Mouse (Mus musculus) midbrain, embryonic 13.5 days (tissue): ENCODE data around the gene Rgmb. TPM values are rescaled to one million over a fixed set of nuclear protein-coding genes. Genes with fewer than 3 reads are reported as not detected.

Experiments used
- ATAC-seq: fragments of 200-750 bp; cut with Nextera tagmentation; 2 replicates; pipeline ENCODE4 v1.8.0; 2017; ENCODE audit warnings: mild to moderate bottlenecking, moderate TSS enrichment, moderate library complexity
- H3K27ac ChIP-seq: fragments of 300-500 bp; sonication (generic); 2 replicates; pipeline ENCODE4 v1.5.1; 2015; ENCODE audit warnings: inconsistent platforms, mild to moderate bottlenecking, moderate library complexity
- H3K27me3 ChIP-seq: fragments of 300-500 bp; sonication (generic); 2 replicates; pipeline ENCODE4 v1.6.1; 2015; ENCODE audit warnings: mild to moderate bottlenecking, inconsistent platforms
- H3K36me3 ChIP-seq: fragments of 300-500 bp; sonication (generic); 2 replicates; pipeline ENCODE4 v1.6.1; 2015; ENCODE audit warnings: mild to moderate bottlenecking, inconsistent platforms
- H3K4me1 ChIP-seq: fragments of 300-500 bp; sonication (generic); replicated peaks from 2 replicates; pipeline ENCODE4 v1.6.1; 2015; ENCODE audit warnings: inconsistent platforms
- H3K4me2 ChIP-seq: fragments of 300-500 bp; sonication (generic); replicated peaks from 2 replicates; pipeline ENCODE4 v1.6.1; 2015; ENCODE audit warnings: moderate library complexity, mild to moderate bottlenecking, inconsistent platforms
- H3K4me3 ChIP-seq: fragments of 300-500 bp; sonication (generic); replicated peaks from 2 replicates; pipeline ENCODE4 v1.5.1; 2015; ENCODE audit warnings: mild to moderate bottlenecking, inconsistent platforms
- H3K9ac ChIP-seq: fragments of 300-500 bp; sonication (generic); replicated peaks from 2 replicates; pipeline ENCODE4 v1.6.1; 2015; ENCODE audit warnings: mild to moderate bottlenecking, inconsistent platforms
- H3K9me3 ChIP-seq: fragments of 300-500 bp; sonication (generic); 2 replicates; pipeline ENCODE4 v1.6.1; 2016; ENCODE audit warnings: mild to moderate bottlenecking, inconsistent platforms
- WGBS: fragments of 180-500 bp; shearing (Covaris S2); methylation state at CpG from one replicate; pipeline ENCODE4 v1.1.7; 2015; 5-methylcytosine and 5-hydroxymethylcytosine counted together
- polyA plus RNA-seq: library from polyadenylated mRNA; unstranded; fragments of >200 nt; fragmentation: Nextera tagmentation; extraction: Ambion mirVana; gene quantifications from 2 replicates; pipeline ENCODE4 v1.2.1, GENCODE M21; 2015

Gene Rgmb
- polyA plus RNA-seq, 1 experiment from 2014 or later: 79.8 TPM

DNA sequence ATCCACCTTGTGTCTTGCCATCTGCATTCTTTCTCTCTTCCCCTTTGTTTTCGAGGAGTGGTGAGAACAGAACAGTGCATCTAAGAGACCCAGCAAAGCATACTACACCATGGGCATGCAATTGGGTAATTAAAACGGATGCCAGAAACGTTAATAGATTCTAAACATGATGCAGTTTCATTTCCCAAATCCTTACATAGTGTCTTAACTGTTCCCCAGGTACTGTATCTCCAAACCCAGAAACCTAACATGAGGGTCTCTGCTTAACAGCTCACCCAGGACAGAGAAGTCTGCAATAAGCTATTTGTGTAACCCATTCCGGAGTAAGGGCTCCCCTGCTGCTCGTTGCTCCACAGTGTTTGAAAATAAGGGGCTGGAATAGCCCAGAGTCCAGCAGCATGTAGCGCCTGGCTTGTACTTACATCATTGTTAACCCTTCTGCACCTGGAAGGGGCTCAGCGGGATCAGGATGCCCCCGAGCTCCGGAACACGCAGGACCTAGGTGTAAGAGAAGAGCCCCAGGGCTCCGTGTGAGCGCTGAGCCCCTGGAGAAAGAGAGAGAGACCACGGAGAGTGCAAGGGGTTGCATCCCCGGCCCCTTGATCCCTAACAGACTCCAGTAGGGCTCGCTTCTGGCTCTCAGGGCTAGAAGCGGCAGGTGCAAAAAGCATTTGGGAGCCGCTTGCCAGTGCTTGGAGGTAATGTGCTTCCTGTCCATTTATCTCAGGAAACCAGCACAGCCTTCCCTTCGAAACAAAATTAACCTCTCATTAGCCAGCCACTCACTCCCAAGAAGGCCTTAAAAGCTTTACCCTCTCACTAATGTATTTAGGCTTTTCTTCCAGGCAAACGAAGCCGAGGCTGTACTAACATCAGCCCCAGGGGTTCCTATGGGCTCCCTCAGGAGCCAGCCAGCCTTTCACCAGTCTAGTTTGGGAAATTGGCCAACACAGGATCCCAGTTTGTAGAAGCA lies 1.4 kb downstream of the Rgmb start:
- Histone ChIP-seq H3K27me3 (no peaks in the 10 kb centered on the region), H3K4me2 (peak overlapping the region; percentile 79), H3K4me3 (peak overlapping the region; percentile 81), H3K27ac (peak overlapping the region; percentile 96), H3K36me3 (no peaks in the 10 kb centered on the region), H3K9ac (peak overlapping the region; percentile 88), H3K9me3 (no peaks in the 10 kb centered on the region), H3K4me1 (peaks cover 38% of the 10 kb centered on the region)
- WGBS: under 1% methylated on average over 20 of the region's 20 CpGs
- peak; percentile 10; the same call in 1 of the 2 replicates for ATAC-seq

DNA sequence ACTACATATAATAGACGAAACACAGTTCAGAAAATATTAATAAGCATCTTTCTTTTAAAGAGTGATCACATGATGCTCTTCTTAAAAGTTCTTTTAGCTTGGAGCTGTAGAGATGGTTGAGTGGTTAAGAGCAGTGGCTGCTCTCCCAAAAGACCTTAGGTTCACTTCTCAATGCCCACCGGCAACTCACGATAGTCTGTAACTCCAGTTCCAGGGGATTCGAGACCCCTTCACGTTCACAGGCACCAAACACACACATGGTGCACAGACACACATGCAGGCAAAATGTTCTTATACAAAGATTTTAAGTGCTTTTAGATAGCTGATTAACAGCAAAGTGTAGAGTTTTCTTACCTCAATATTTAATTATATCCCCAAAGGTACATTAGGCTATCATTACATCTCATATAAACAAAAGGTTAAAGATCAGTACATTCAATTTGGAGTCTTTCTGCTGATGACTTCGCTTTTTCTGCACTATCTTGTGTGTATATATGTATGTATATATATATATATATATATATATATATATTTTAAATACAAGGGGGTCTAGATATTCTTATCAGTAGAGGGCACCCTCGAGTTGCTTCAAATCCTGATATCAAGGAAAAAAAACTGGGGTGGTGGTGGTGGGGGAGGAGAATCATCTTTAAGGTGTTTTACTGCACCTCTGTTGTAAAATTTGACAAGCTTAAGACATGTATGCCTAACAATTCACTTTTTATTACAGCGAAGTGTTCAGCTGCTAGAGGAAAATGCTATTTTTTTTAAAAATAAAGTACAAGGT lies 2.5 kb downstream of the Rgmb start:
- H3K36me3 ChIP-seq: no peaks in the 10 kb centered on the region
- WGBS: 53% methylated on average over 8 of the region's 8 CpGs
- peak overlapping the region; percentile 88; the same call in 1 of the 2 replicates for H3K9ac ChIP-seq
- H3K4me1 ChIP-seq: peaks cover 49% of the 10 kb centered on the region
- peak overlapping the region; percentile 96 for H3K27ac ChIP-seq
- peak overlapping the region; percentile 98 for H3K4me3 ChIP-seq
- no peaks in the 10 kb centered on the region for H3K9me3 ChIP-seq
- ATAC-seq: no peak
- H3K27me3 ChIP-seq: no peaks in the 10 kb centered on the region
- H3K4me2 ChIP-seq: peak overlapping the region; percentile 82

DNA sequence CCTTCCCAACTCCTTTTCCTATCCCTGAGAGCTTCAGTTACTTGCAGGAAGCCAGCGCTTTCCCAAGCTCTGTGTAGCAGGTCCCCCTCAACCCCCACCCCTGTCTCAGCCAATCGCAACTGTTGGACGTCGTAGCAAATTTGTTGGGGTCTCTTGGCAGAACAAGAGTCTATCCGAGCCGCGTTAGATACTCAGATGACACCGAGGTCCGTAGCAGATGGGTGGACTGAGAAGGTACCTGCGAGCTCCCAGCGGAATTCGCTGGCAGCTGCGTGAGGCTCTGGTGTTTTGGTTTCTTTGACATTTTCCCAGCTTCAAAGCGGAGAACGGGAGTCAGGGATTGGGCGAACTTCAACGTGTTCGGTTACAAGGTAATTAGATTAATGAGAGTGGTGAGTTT lies 3.9 kb downstream of the Rgmb start:
- H3K4me3 ChIP-seq: peak overlapping the region; percentile 98
- under 1% methylated on average over 18 of the region's 18 CpGs for WGBS
- H3K27ac ChIP-seq: peak overlapping the region; percentile 97
- H3K9ac ChIP-seq: peak overlapping the region; percentile 69
- H3K4me2 ChIP-seq: peak overlapping the region; percentile 82
- peaks cover 58% of the 10 kb centered on the region for H3K4me1 ChIP-seq
- peak; percentile 31 for ATAC-seq
- H3K9me3 ChIP-seq: no peaks in the 10 kb centered on the region
- H3K27me3 ChIP-seq: no peaks in the 10 kb centered on the region
- H3K36me3 ChIP-seq: no peaks in the 10 kb centered on the region

DNA sequence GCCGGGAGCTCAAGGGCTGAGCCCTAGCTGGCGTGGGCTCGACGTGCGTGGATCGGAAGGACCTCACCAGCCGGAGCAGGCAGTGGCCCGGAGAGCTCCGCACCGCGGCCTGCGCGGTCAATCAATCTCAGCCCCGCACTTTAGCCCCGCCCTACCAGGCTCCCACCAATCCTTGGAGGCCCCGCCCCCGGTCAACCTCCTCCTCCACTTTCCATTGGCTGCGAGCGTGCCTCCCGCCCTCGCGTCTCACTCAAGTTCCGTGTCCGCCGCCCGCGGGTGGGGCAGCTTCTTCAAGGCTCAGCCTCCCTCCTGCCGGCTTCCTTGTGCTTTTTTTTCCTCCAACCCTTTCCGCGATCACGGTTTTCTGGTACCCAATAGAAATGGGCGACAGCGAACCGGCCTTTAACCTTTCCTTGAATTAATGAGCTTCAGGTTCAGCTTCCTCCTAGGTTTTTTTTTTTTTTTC lies 4.4 kb downstream of the Rgmb start:
- Histone ChIP-seq H3K4me3 (peak overlapping the region; percentile 98), H3K4me1 (peaks cover 62% of the 10 kb centered on the region), H3K9me3 (no peaks in the 10 kb centered on the region), H3K27me3 (no peaks in the 10 kb centered on the region), H3K4me2 (peak overlapping the region; percentile 82), H3K36me3 (no peaks in the 10 kb centered on the region), H3K9ac (peak overlapping the region; percentile 99), H3K27ac (peak overlapping the region; percentile 97)
- ATAC-seq: peak; percentile 91
- WGBS: under 1% methylated on average over 34 of the region's 34 CpGs

DNA sequence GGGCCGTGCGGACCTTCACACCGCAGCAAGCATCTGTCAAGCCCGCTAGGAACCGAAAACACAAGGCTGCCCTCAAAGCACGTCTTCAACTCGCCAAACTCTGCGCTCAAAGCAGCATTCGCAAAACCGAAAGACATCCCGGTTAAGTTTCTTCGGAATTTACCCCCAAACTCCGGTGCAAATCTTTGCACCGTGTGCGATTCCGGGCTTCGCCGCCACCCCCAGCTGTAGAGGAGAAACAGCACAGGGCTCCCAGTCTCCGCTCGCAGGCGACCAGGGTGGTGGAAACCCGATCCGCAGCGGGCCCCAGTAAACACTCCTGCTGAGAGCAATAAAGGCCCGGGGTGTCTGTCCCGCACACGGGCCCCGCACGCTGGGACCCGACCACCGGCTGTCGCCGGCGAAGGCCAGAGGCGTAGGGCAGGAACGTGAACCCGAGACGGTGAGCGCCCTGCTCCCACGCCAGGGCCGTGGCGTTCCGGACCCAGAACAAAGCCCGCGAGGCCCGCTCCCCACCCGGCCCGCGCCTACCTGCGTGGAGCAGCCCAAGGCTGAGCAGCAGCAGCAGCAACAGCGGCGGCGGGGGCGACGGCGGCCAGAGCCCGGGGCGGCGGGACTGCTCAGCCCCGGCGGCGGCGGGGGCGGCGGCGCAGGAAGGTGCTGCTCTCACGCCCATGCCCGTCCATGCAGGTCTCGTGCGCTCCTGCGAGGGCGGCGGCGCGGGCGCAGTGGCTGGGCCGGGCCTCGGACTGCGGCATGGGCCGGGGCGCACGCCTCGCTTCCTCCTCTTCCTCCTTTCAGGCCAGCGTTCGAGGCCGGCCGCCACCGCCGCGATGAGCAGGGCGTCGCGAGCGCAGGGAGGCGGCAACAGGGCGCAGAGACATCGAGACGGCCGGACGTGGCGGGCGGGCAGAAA lies 5.1 kb downstream of the Rgmb start:
- peak overlapping the region; percentile 82 for H3K4me2 ChIP-seq
- peak overlapping the region; percentile 98 for H3K4me3 ChIP-seq
- no peaks in the 10 kb centered on the region for H3K9me3 ChIP-seq
- H3K36me3 ChIP-seq: peaks cover 3% of the 10 kb centered on the region
- peaks cover 70% of the 10 kb centered on the region for H3K4me1 ChIP-seq
- H3K27ac ChIP-seq: peak overlapping the region; percentile 97
- under 1% methylated on average over 102 of the region's 102 CpGs for WGBS
- peak overlapping the region; percentile 99 for H3K9ac ChIP-seq
- no peaks in the 10 kb centered on the region for H3K27me3 ChIP-seq
- ATAC-seq: peak; percentile 62

DNA sequence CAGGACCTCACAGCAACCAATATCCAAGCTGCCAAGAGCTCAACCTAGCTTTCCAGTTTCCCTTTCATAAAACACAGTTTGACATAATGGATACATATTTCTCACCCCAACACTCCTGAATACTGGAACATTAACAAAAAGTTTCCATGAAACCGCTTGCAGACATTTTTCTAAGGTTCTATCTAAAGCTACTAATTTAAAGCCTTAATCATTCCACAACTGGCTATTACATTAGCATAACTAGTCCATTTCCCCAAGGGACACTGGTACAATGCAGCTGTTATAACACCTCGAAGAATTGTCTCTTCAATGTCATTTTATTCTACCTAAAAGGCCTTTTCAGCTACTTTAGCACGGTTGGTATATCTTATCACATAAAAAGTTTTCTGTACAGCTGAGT lies 6.0 kb downstream of the Rgmb start:
- 18% methylated on average over 3 of the region's 3 CpGs for WGBS

DNA sequence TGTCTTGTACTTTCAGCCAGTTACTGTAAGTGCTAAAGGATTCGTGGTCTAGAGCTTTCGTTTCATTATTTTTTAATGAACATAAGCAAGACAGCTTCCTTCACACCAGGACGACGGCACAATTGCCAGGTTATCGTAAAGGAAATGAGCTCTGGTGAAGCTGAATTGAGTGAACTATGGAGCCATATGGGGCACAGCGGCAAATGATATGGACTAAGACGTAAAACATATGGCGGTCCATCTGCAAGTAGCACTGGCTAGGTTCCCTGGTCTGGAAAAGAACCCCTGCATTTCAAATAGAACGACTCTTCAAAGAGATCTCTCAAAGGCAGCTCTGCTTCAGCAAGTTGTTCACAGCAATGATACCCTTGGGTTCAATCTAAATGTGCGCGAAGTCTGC lies 6.5 kb downstream of the Rgmb start:
- Histone ChIP-seq H3K27me3 (no peaks in the 10 kb centered on the region), H3K9me3 (no peaks in the 10 kb centered on the region), H3K4me3 (peak overlapping the region; percentile 98), H3K9ac (peak overlapping the region; percentile 99), H3K4me2 (peak overlapping the region; percentile 82), H3K27ac (peak overlapping the region; percentile 97), H3K4me1 (peaks cover 76% of the 10 kb centered on the region), H3K36me3 (peaks cover 16% of the 10 kb centered on the region)
- no peak for ATAC-seq
- WGBS: 33% methylated on average over 11 of the region's 11 CpGs

More for the DNA sequence above, 6.0 kb downstream of the Rgmb start:
- peaks cover 11% of the 10 kb centered on the region for H3K36me3 ChIP-seq
- peak overlapping the region; percentile 98 for H3K4me3 ChIP-seq
- H3K27ac ChIP-seq: peak overlapping the region; percentile 97
- peak overlapping the region; percentile 99 for H3K9ac ChIP-seq
- no peaks in the 10 kb centered on the region for H3K27me3 ChIP-seq
- H3K9me3 ChIP-seq: no peaks in the 10 kb centered on the region
- no peak for ATAC-seq
- H3K4me2 ChIP-seq: peak overlapping the region; percentile 82
- peaks cover 76% of the 10 kb centered on the region for H3K4me1 ChIP-seq

DNA sequence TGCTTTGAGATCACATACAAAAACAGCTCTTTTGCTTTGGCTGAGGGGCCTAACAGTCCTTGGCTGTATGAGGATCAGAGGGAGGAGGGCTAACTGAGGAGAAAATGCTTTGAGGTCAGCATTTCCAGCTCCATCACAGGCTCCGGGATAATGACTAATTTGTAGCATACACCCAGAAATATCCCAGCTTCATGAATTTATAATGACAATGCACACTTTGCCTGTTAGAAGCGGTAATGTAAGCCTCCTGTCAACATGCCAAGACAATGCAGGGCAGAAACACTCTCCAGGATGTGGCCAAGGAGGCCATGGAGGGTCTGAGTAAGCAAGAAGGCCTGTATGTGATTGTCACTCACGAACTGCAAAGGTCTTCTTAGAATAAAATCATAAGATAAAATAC lies 7.0 kb downstream of the Rgmb start:
- Histone ChIP-seq H3K27ac (peak overlapping the region; percentile 97), H3K36me3 (peaks cover 20% of the 10 kb centered on the region), H3K9ac (peak overlapping the region; percentile 99), H3K4me1 (peaks cover 76% of the 10 kb centered on the region), H3K9me3 (no peaks in the 10 kb centered on the region), H3K4me3 (peak overlapping the region; percentile 98), H3K4me2 (peak overlapping the region; percentile 82), H3K27me3 (no peaks in the 10 kb centered on the region)
- 28% methylated on average over 3 of the region's 3 CpGs for WGBS
- ATAC-seq: no peak

DNA sequence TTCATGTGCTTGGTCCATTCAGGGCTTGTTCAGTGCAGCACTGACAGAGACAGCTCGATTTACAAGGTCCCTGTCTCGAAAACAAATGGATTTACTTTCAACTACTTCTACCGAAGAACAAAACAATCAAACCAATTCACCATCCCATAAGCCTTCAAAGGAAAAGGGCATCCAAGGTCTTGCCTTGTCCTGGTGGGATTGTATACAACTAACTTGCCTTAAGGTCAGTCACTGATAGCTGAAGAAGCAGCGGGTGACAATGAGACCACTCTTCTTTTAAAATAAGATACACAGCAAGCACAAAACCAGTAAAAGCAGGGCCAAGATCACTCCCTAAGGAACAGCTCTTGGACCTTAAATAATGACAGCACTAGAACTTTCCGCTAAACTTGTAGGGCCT lies 7.6 kb downstream of the Rgmb start:
- H3K4me1 ChIP-seq: peaks cover 76% of the 10 kb centered on the region
- no peaks in the 10 kb centered on the region for H3K27me3 ChIP-seq
- H3K27ac ChIP-seq: peak overlapping the region; percentile 97

DNA sequence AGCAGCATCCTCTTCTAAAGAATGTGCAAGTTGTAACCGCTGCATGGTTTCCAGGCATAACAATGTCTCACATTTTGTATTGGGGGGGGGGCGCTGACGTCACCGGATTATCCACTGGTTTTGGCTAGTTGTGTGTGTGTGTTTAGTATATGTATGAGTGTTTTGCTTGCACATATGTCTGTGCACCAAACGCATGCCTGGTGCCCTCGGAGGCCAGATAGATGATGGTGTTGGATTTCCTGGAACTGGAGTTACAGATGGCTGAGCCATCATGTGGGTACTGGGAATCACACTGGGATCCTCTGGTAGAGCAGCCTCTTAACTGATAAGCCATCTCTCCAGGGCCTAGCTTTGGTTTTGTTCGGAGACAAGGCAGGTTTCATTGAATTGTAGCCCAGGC lies 8.5 kb downstream of the Rgmb start:
- Histone ChIP-seq H3K27me3 (no peaks in the 10 kb centered on the region), H3K4me1 (peaks cover 75% of the 10 kb centered on the region), H3K4me3 (peak overlapping the region; percentile 98; the same call in 1 of the 2 replicates), H3K9ac (no peak overlapping the region), H3K27ac (no peak overlapping the region), H3K4me2 (peak overlapping the region; percentile 82), H3K36me3 (peaks cover 31% of the 10 kb centered on the region), H3K9me3 (no peaks in the 10 kb centered on the region)
- no peak for ATAC-seq
- 84% methylated on average over 7 of the region's 7 CpGs for WGBS

More for the DNA sequence above, 7.6 kb downstream of the Rgmb start:
- 22% methylated on average over 5 of the region's 5 CpGs for WGBS
- H3K9ac ChIP-seq: peak overlapping the region; percentile 99
- ATAC-seq: no peak
- no peaks in the 10 kb centered on the region for H3K9me3 ChIP-seq
- H3K4me3 ChIP-seq: peak overlapping the region; percentile 98
- H3K4me2 ChIP-seq: peak overlapping the region; percentile 82
- peaks cover 23% of the 10 kb centered on the region for H3K36me3 ChIP-seq

DNA sequence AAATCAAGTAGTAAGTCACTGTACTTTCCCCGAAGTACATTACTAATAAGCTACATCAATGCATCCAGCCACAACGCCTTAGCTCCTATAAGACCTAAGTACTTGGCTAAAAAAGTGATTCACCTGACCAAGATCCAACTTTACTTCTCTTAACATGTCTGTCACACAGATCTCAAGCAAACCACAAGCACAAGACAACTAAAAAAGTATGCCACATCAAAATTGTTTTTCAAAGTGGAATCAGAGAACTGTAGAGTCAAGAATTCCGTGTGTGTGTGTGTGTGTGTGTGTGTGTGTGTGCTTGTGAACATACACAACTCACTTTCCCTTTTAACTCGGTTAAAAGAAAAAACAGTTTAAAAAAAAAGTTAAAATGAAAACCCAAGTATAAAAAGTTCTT lies 9.1 kb downstream of the Rgmb start:
- H3K27ac ChIP-seq: no peak overlapping the region
- H3K27me3 ChIP-seq: no peaks in the 10 kb centered on the region
- no peak overlapping the region for H3K9ac ChIP-seq
- peaks cover 38% of the 10 kb centered on the region for H3K36me3 ChIP-seq
- WGBS: 85% methylated on average over 4 of the region's 4 CpGs
- H3K4me3 ChIP-seq: no peak overlapping the region
- ATAC-seq: no peak
- H3K4me1 ChIP-seq: peaks cover 77% of the 10 kb centered on the region
- H3K4me2 ChIP-seq: 0 out of 2 replicates have a peak overlapping the region, but pooled peaks have one; percentile 5
- H3K9me3 ChIP-seq: no peaks in the 10 kb centered on the region
